Mouse (Mus musculus) cerebellum, adult 9-10 months (tissue): Measurements from ENCODE around the gene Samm50.
"Not testable (repeated sequence)": the region's sequence is repeated elsewhere in the genome, so short reads cannot be mapped to it uniquely, and the experiment has no call there.

Experiments
- DNase-seq: peaks from one replicate; pipeline ENCODE4 v3.0.0; 2022

Samm50 gene

DNA sequence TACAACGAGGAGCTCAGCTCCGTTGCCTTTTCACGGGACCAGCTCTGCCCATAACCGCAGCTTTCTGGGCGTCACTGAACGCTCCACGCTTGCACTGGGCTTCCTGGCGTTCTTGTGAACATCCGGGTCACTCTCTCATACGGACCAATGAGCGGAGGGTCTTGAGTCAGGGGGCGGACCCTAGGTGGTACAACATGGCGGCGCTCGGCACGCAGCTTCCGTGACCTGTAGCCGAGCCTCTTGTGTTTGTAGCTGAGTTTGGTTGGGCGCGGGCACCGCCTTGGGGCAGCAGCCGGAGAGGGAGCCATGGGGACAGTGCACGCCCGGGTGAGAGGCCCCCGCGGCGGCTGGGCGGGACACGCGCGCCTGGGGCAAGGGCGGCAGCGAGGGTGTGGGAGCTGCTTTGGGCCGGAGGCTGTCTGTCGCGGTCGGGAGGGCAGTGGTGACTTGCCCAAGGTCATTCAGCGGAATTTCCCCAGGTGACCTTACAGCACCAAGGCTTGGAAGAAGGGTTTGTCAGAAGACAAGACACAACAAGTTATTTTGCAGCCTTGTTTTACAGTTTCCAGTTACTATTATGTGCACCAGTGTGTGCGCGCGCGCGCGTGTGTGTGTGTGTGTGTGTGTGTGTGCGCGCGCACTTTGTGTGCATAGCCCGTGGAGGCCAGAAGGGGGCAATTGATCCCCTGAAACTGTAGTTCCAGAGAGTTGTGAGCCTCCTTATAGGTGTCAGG, at the start of gene Samm50:
Gene Samm50, plus strand, starts transcription at position 184 of the 734 bp plus-strand sequence.
- peak; percentile 93 for DNase-seq

DNA sequence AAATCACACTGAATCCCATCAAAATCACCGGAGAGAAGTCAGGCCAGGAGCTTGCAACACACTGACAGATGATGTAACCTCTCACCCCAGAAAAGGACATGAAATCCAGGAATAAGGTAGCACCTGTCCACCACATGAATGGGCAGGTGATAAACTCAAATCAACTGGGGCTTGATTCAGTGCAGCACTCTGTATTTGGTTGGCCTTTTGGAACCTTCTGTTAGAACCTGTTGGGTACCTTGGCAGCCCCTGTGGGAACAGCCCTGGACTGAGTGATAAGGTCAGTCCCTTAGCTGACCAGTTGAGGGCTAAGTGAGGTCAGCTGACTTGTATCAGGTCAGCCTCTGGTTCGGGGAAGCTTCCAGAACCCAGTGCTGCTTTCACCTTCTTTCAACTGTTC, 35.9 kb upstream of the Samm50 start:
- DNase-seq = no peak

DNA sequence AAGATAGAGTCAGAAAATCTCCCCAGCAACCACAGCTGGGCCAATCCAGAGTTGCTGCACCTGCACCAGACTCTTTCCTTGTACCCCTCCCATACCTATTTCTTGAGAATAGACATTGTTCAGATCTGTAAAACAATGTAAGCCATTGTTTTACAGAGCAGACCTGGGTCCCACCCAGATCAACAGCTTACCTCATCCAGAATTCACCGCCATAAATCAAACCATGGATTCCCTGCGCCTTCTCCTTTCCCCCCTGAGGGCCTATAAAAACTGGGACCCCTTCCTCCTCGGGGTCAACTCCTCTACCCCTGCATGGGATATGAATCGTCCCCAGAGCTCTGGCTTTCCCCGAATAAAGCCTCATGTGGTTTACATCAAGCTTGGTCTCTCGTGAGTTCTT, 34.5 kb upstream of the Samm50 start:
- DNase-seq = not testable (repeated sequence)

DNA sequence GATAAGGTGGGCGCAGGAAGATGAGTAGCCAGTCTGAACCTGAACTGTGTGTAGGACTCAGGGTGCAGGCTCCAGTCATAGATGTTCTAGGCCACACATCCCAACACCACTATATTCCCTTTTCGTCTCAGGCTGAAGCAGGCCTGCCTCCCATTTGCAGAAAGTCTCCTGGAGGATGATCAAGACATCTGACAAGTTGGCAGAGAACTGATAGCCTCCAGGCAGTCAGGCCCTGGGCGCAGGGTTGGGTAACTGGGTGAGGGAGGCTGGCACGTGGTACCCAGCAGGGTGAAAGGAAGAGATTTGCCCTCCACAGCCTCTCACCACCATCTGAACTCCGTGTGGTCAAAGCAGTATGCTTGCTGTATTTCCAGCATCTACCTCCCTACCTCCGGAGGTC, 30.2 kb upstream of the Samm50 start:
- no peak for DNase-seq

DNA sequence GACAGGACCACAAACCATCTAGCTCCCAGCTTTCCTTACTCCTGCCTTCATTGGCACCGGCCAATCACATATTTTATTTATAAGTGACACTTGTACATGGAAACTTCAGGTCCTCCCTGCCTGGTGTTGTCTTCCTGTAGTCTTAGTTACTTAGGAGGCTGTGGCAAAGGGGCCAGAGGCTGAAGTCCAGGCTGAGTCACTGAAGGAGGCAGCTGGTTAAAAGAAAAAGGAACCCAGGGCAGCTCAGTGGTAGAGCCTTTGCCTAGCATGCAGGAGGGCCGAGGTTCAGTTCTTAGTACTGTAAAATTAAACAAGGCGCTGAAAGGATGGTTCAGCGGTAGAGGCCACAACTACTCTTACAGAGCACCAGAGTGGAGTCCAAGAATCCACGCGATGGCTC, 25.2 kb upstream of the Samm50 start:
- DNase-seq = no peak

DNA sequence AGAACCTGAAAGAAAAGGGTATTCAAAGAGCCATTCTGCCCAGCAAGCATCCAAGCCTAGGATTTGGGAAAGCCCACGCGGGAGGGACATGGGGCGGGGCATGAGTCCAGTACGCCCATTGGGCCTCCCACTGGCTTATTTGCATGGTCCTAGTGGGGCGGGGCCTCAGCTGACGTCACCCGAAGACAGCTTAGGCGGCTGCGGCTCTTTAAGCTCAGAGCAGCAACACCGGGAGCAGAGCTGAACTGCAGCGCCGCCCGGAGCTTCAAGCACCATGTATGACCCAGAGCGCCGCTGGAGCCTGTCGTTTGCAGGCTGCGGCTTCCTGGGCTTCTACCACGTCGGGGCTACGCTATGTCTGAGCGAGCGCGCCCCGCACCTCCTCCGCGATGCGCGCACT, 24.4 kb upstream of the Samm50 start, which contains the start of gene Pnpla3:
Gene Pnpla3, plus strand, starts transcription at position 238 of the 400 bp plus-strand sequence.
- peak; percentile 99 for DNase-seq

DNA sequence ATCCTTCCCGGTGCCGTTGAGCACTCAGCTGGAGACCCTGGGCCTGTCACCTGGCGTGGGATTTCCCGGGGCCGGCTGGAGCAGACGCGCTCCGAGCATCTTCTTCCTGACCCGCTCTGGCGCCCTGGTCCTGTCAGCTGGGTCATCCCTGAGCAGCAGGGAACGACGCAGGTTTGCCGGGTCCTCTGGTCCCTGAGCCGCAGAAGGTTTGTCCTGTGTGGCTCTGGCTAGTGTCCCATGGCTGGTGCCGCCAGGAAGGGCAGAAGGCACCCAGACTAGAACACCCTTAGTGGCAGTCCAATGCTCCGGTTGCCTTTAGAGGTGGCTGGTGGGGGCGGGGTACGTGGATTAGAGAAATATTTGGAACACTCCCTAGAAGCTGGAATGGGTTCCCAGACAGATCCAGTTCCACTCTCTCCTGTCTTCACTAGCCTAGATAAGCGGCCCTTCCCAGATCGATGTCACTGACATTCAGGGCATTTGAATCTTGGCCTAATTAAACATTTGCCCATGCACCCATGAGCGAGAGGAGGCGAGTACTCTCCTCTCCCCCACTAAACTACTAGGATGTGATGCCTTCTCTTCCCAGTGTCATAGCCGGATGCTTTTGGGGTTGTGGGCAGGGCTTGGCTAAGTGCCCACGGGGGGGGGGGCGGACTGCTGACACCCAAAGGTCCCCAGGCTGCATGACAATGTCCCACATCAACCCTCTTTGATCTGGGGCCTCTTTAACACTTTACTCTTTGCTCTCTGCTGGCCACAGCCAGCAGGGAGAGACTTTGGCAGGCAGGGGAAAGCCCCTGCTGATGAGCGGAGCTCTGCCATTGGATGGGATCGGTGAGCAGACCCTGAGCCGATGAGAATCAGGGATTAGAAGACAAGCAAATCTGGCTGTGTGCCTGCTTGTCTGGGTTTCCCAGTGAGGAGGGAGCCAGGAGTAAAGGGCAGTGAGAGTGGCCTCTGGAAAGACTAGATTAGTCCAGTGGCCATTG, 23.6 kb upstream of the Samm50 start:
- peak; percentile 74 for DNase-seq

DNA sequence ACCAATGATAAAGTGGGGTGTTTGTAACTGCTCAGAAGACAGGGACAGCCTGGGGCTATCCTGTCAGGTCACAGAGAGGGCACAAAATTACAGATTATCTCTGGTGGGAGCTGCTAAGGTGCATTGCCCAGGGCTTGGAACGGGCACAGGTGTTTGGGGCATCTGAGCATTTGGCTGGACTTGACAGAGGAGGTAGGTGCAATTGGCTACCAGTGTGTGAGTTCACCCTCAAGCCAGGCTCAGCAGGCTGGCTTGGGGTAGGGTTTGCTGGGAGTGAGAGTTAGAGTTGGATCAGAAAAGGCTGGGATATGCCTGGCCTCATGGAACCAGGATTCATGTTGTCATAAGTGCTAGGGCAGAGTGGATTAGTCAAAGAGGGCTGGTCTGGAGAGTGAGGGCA, 22.5 kb upstream of the Samm50 start:
- no peak for DNase-seq

DNA sequence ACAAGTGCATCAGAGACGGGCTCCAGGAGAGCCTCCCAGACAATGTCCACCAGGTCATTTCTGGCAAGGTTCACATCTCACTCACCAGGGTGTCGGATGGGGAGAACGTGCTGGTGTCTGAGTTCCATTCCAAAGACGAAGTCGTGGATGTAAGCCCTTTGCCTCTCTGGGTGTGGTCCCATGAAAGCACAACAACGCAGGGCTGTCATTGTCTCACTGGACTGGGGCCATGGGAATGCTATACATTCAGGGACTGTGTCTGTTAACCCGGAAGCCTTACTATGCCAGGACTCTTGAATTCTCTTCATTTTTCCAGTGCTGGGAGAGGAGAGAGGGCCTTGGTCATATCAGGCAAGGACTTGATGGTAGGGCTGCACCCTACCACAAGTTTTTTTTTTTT, 20.9 kb upstream of the Samm50 start:
- no peak for DNase-seq

DNA sequence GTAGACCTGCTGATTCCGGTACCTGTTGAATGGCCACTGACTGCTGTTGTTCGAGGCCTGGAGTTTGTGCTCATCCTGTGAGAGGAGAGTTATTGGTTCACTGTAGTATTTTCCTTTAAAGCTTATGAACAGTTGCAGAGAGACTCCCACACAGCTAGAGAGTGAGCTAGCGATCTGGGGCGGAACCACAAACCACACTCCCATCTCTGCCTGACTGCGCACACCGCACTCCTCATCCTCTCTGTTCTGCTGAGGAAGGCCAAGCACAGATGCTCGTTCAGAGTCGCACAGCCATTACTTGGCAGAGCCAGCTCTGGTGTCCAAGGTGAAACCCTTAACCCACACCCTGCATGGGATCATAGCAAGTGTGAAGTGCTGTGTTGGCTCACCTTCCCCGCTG, 13.3 kb upstream of the Samm50 start:
- no peak for DNase-seq

DNA sequence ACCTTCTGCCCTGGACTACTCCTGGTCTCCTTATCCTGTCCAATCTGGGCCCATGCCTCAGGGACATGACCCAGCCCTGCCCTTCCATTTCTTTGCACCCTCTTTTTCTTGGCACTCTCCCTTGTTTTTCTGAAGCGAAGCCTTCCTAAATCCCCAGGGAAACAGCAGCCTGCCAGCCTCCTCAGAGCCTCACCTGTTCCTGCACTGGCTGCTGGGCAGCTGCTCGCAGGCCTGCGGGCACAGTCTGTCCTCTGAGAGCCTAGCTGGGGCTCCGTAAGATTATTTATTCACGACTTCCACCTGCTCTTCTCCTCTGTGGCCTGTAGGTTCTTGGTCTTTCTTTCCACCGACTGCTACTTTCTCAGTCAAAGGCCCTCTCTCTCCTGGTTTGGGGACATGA, 10.0 kb upstream of the Samm50 start:
- DNase-seq = no peak

DNA sequence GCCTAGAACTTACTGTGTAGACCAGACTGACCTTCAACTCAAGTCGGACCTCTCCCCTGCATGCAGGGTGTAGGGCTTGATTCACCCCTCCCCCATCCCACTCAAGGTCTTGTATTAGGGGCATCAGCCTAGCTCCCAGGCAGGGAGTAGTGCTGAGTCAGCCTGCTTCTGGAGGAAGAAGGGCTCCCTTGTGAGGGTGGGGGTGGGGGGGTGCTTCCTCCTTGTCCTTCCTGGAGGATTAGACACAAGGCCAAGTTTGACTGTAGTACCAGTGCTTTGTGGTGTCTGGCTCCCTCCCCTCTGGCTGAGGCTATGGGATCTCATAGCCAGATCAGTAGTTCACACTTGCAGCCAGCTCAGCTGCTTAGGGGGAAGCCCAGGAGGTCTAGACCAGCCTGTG, 8.1 kb upstream of the Samm50 start:
- DNase-seq = no peak

DNA sequence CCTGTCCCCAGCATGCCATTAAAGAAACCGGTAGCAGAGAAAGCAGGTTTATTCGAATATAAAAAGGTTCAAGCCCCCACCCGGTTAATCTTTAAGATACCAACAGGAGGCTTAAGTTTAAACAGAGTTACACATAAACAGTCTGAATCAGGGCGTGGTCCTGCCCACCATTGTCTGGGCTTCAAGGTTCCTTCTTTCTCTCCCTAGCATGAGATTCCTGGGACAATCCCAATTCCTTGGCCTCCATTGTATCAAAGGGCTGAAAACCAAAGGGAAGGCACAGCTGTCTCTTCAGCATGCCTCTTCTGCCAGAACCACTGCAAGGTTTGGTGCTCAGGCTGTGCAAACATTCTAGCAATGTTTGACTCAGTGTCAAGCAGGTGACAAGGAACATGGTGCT, 5.8 kb upstream of the Samm50 start:
- DNase-seq = no peak

DNA sequence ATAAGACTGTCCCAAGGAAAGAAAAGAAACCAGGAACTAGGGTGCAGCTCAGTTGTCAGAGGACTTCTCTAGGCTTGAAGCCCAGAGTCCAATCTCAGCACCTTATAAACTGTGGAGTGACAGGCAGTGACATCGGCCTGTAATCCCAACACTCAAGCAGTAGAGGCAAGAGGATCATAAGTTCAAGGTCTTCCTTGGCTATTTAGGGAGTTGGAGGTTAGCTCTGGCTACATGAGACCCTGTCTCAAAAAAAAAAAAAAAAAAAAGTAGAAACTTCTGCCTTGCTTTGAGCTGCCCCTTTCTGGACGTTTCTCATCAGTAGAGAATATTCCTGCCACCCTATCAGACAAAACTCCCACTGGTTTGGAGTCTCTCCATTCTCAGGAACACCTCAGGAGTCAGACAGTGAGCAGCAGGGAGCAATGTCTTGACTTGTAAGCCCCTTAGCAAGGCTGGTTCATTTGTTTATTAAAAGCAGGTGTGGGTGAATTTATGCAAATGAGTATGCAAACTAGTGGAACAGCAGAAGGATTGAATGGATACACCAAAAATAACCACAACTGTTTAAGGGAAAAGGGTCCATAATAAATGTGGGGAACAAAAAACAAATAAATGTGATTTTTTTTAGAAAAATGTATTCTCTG, 3.0 kb upstream of the Samm50 start:
- DNase-seq = no peak

DNA sequence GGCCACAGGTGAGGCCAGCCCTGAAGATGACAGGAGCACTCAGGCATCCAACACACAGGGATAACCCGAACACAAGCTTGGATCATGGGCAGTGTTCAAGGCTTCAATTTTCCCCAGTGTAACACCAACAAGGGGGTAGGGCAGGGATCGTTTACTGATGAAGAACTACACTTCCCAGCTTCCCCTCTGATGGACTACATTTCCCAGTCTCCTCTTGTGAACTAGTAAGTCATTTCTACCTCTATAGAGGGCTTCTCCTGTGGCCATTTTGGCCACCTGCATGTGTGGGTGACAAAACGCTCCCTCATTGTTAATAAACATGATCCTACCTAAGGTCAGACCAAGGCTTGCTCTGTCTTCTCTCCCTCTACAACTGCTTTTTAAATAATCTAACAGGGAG, 2.2 kb upstream of the Samm50 start:
- no peak for DNase-seq

DNA sequence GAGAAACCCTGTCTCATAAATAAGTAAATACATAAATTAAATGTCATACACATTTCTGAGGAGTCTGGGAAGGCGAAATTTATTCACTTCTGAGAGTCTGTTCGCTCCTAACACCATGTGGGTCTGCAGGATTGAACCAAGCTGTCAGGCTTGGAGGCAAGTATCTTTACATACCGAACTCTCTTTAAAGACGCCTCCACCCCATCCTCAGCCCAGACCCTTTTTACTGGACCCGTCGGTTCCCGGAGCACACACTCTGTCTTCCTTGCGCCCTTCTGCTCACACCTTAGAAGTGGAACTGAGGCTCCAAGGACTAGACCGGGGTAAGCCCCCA, 350 bp upstream of the Samm50 start:
- no peak for DNase-seq

DNA sequence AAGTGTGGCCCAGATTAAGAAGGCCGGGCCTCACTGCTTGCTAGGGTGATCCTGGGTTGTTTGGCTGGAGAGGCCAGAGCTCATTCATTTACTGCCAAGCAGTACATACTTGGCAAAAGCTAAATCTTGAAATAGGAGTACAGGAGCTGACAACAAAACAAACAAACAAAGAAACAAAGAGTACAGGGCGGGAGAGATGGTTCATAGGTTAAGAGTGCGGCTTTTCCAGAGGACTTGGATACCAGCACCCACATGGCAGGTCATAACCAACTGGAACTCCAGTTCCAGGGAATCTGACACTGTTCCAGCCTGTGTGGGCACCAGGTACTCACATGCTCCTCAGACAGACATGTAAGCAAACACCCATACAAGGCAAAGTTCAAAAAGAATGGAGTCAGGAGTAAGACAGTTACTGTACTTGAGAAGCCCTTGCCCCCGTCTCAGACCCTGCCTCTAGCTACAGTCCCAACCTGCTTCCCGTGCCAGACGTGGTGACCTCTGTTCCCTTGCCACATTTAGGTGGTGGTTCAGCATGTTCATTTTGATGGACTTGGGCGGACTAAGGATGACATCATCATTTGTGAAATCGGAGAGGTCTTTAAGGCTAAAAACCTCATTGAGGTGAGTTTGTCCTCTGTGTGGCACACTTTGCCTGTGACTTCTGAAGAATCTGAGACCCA, 4.6 kb downstream of the Samm50 start:
- DNase-seq = no peak

DNA sequence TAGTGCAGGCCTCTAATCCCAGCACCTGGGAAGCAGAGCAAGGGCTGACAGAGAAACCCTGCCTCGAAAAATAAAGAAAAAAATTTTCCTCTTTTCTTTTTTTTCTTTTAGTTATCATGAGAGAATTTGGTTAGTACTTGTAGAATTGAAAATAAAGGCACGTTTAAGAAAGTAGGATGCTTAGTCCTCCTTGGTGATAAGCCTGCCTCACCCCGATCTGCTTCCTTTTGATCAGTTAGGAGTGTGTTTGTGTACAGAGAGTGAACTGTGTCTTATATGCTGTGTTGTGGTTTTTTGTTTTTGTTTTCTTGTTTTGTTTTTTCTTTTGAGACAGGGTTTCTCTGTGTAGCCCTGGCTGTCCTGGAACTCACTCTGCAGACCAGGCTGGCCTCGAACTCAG, 15.3 kb downstream of the Samm50 start:
- no peak for DNase-seq

DNA sequence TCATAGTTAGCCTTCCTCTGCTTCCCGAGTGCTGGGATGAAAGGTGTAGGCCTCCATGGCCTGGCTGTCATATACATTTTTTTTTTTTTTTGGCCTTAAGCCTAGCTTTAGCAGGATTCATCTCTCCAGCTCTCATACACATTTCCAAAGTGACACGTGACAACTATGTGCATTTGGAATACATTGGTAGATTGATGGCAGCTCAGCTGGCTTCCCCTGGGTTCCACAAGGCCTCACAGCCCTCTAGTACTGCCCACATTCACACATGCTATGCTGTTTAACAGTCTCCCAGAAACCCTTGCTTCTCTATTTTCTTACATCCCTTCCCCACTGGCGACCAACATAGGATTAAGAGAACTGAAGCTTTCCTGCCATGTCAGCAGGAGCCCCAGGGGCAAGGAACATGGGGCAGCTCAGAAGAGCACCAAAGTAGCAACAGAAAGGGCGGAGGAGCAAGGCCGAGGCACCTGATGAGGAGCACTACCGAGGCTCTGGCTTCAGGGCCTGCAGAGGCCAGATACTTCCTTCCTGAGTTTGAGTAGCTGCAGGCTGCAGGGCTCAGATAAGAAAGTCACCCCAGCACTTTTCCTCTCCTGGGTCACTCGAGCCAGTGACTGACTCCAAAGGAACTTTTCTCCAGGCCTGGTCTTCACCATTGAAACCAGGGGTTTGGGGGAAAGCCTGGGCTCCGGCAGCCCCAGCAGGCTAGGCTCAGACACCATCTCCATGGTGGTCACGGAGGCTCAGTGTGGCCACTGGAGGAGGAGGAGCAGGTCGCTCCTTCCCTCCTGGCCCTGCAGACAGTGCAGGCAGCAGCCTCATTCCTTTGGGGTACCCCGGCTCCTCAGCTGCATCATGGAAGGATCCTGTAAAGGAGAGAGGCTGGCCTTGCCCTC, 17.7 kb downstream of the Samm50 start:
- DNase-seq = no peak

DNA sequence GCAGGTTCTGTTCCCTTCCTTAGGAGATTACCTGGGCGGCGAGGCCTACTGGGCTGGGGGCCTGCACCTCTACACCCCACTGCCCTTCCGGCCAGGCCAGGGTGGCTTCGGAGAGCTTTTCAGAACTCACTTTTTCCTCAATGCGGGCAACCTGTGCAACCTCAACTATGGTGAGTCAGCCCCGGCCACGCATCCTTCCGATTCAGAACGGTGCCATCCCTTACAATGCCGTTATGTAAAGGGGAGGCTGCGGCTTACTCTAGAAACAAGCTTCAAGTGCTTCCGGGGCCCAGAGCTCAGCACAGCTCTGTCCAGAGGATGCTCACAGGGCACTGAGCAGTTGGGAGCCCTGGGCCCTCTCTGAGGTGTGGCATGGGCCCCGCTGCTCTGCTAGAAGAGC, 18.4 kb downstream of the Samm50 start:
- no peak for DNase-seq

DNA sequence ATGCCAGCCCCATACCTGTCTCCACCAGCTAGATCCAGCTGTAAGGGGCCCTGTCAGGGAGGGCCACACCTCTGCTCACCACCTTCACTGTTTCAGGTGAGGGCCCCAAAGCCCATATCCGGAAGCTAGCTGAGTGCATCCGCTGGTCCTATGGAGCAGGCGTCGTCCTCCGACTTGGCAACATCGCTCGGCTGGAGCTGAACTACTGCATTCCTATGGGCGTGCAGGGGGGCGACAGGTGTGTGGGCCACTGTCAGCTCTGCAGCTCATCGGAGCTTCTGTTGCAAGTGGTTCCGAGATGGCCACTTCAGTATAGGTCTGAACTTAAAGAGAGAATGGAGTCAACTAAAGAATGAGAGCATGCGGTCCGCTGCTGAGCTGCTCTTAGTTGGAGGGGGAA, 18.9 kb downstream of the Samm50 start:
- no peak for DNase-seq

DNA sequence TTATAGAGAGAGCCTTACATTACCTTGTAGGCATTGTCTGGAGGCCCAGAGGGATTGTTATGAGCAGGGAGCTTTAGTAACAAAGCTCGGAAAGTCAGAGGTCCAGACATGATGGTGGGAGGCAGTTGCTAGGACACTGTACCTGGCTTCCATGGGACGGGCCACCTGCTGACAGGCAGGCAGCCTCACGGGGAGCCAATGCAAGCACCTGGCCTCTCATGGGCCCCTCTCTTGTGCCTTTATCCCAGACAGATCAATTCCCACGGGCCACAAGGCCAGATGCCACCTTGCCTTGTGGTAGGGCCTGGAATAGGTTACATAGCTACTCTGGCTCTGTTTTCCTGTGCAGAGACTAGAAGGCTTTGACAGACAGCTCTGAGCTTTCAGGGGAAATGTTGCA, 19.5 kb downstream of the Samm50 start:
- no peak for DNase-seq
